Mouse (Mus musculus): ENCODE measurements around the gene Sptb. TPM values are rescaled to one million over a fixed set of nuclear protein-coding genes. Genes with fewer than 3 reads are reported as not detected.

The Sptb gene
- polyA plus RNA-seq, 1 experiment: 3.3 TPM

DNA sequence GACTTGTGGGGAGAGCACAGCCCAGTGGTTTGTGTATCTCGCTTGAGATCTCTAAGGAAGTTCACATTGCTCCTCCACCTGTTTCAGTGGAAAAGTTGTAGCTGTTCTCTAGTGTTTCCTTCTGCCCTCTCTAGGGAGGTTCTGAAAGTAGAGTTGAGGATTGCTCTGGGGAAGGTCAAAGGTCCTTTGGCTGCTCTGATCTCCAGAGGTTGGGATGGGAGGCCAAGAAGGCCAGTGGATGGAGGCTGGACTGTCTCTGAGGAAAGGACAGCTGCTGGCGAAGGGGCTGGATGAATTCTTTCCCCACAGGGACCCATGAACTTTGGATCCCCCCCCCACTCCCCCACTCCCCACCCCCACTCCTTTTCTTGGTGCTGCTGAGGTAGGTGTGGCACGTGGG lies 156.0 kb downstream of the Sptb start:
- no peak overlapping the region for H3K4me3 ChIP-seq (replicated peaks; ENCODE audit: extremely low read depth, low read depth, low read length)
- DNase-seq: no peak
- no peak for TF ChIP-seq CTCF (IDR thresholded peaks at IDR 0.05; ENCODE audit: insufficient read depth, low read length)
- TF ChIP-seq POLR2A (IDR thresholded peaks at IDR 0.05; ENCODE audit: borderline replicate concordance, extremely low read depth, low read depth, low read length): no peak

DNA sequence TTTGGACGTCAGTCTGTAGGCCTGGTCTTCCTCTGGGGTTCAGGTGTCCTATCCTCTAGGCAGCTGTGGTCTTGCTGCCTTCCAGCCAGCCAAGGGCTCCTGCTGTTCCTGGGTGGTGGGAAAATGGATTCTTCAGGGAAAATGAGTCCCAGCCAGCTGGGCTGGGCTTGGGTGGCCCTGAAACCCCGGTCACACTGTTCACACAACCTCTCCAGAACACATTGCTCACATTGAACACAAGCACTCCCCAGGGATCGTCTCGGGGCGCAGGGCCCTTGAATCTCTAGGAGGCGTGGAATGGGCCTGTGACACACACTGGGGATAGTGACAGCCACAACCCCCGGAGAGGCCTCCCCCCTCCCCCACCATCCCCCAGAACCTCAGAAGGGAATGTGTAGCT lies 156.4 kb downstream of the Sptb start:
- no peak for TF ChIP-seq POLR2A (IDR thresholded peaks at IDR 0.05; ENCODE audit: borderline replicate concordance, extremely low read depth, low read depth, low read length)
- TF ChIP-seq CTCF (IDR thresholded peaks at IDR 0.05; ENCODE audit: insufficient read depth, low read length): no peak
- WGBS: 68% methylated on average over 7 of the region's 7 CpGs
- no peak for DNase-seq
- H3K4me3 ChIP-seq (replicated peaks; ENCODE audit: extremely low read depth, low read depth, low read length): no peak overlapping the region
- H3K4me1 ChIP-seq (ENCODE audit: control insufficient read depth, insufficient read depth, low read length): peaks cover 6% of the 10 kb centered on the region

More for the DNA sequence above, 156.0 kb downstream of the Sptb start:
- H3K4me1 ChIP-seq (ENCODE audit: control insufficient read depth, insufficient read depth, low read length): peaks cover 6% of the 10 kb centered on the region
- WGBS: 82% methylated on average over 3 of the region's 3 CpGs

DNA sequence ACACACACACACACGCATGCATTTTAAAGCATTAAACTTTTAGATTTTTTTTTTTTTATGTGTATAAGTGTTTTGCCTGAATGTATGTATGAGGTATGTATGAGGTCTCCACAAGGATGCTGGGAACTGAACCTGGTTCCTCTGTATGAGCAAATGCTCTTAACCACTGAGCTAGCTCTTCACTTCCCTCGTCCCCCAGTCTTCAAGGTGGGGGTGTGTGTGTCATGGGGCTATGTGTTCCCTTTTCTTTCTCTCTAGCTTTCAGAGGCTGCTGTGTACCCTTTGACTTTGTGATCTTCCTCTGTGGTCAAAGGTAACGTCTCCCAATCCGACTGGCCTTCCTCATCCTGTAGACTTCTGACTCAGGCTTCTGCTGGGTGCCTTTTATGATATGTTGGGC lies 157.4 kb downstream of the Sptb start:
- DNase-seq: no peak
- WGBS: 70% methylated on average over 4 of the region's 4 CpGs
- TF ChIP-seq POLR2A (IDR thresholded peaks at IDR 0.05; ENCODE audit: borderline replicate concordance, extremely low read depth, low read depth, low read length) (no peak), CTCF (IDR thresholded peaks at IDR 0.05; ENCODE audit: insufficient read depth, low read length) (no peak)
- peaks cover 6% of the 10 kb centered on the region for H3K4me1 ChIP-seq (ENCODE audit: control insufficient read depth, insufficient read depth, low read length)
- H3K4me3 ChIP-seq (replicated peaks; ENCODE audit: extremely low read depth, low read depth, low read length): no peak overlapping the region

- DNase-seq: no peak
- Histone ChIP-seq H3K4me3 (replicated peaks; ENCODE audit: extremely low read depth, low read depth, low read length) (no peak overlapping the region), H3K4me1 (ENCODE audit: control insufficient read depth, insufficient read depth, low read length) (peaks cover 6% of the 10 kb centered on the region)
- 37% methylated on average over 8 of the region's 8 CpGs for WGBS
- TF ChIP-seq POLR2A (IDR thresholded peaks at IDR 0.05; ENCODE audit: borderline replicate concordance, extremely low read depth, low read depth, low read length) (no peak), CTCF (IDR thresholded peaks at IDR 0.05; ENCODE audit: insufficient read depth, low read length) (no peak)
These were observed 158.0 kb downstream of the Sptb start for GRCm38 (mm10) chr12:76552321-76552720.

- H3K4me3 ChIP-seq (replicated peaks; ENCODE audit: extremely low read depth, low read depth, low read length): no peak overlapping the region
- no peak for DNase-seq
- peaks cover 9% of the 10 kb centered on the region for H3K4me1 ChIP-seq (ENCODE audit: control insufficient read depth, insufficient read depth, low read length)
- WGBS: 80% methylated on average over 3 of the region's 3 CpGs
- TF ChIP-seq POLR2A (IDR thresholded peaks at IDR 0.05; ENCODE audit: borderline replicate concordance, extremely low read depth, low read depth, low read length): no peak
- no peak for TF ChIP-seq CTCF (IDR thresholded peaks at IDR 0.05; ENCODE audit: insufficient read depth, low read length)
These were observed 161.1 kb downstream of the Sptb start for GRCm38 (mm10) chr12:76549203-76549602.

GRCm38 (mm10) chr12:76548082-76548423 lies 162.3 kb downstream of the Sptb start:
- no peak for DNase-seq
- 34% methylated on average over 7 of the region's 7 CpGs for whole genome bisulfite sequencing
- no peak overlapping the region for H3K4me3 ChIP-seq (replicated peaks; ENCODE audit: extremely low read depth, low read depth, low read length)
- no peak for TF ChIP-seq CTCF (IDR thresholded peaks at IDR 0.05; ENCODE audit: insufficient read depth, low read length)
- no peak for TF ChIP-seq POLR2A (IDR thresholded peaks at IDR 0.05; ENCODE audit: borderline replicate concordance, extremely low read depth, low read depth, low read length)
- H3K4me1 ChIP-seq (ENCODE audit: control insufficient read depth, insufficient read depth, low read length): peaks cover 5% of the 10 kb centered on the region

DNA sequence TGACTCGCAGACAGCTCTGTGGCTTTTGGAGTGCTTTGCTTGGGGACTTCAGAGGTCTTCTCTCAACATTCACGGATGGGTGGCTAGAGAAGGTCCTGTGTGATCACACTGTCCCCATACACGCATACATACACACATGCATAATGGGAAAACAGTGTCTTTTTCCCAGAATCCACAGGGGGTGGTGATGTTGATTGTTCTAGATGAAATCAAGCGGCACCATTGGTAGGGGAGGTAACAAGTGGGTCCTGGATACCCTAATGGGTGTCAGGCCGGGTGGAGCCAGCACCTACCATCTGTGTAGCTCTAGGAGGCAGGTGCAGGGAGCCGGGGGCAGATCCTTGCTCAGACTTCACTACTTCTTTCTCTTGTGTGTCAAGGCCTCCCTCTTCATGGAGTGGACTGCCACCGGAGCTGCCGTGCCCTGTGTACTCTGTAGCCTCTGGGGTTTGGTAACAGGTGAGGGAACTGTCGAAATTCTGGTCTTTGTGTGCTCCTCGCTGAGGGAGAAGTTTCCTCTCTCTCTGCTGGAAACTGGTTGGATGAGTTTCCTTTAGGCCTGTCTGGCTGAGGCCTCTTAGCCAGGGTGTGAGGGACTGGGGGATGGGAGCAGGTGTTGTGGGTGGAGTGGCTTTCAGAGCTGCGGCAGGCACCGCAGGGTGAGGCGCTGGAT lies 162.8 kb downstream of the Sptb start:
- H3K4me3 ChIP-seq (replicated peaks; ENCODE audit: extremely low read depth, low read depth, low read length): no peak overlapping the region
- peaks cover 5% of the 10 kb centered on the region for H3K4me1 ChIP-seq (ENCODE audit: control insufficient read depth, insufficient read depth, low read length)
- 41% methylated on average over 13 of the region's 13 CpGs for WGBS
- no peak for DNase-seq
- TF ChIP-seq POLR2A (IDR thresholded peaks at IDR 0.05; ENCODE audit: borderline replicate concordance, extremely low read depth, low read depth, low read length) (no peak), CTCF (IDR thresholded peaks at IDR 0.05; ENCODE audit: insufficient read depth, low read length) (no peak)

DNA sequence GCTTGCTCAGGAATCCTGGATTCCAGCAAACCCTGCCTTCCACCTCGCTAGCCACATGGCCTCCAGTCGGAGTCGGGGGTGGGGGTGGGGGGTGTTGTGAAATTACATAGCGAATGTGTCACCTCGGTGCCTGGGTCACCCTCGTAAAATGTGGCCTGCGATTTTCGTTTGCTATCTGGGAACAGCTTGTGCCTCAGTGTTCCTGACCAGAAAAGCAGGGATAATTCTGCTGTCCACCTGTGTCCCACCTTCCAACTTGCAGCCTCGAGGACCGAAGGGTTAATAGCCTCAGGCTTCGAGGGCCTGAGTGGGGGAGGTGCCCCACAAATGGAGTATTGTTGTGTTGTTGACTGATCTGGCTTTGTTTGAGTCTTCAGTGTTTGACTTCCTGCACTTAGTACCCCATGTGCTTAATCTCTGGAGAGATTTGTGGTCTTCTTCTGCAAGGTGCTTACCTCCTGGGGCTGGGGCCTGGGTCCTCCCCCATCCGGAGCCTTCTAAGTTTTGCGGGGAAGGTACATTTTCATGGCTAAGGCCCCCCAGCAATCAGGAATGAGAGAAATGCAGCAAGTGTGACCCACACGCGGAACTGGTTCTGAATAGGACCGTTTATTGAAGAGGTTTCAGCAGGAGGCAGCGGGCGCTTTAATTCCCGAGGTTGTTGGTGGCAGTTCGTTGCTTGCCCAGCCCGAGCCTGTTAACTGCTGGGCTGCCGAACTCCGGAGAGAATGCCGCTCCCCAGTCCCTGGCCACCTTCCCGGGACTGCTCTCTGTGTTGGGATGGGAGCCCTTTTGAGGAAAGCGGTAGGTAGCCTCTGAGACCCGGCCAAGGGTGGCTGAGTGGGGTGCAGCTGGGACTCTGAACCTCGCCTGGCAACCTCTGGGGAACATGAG lies 163.7 kb downstream of the Sptb start:
- no peak for TF ChIP-seq CTCF (IDR thresholded peaks at IDR 0.05; ENCODE audit: insufficient read depth, low read length)
- TF ChIP-seq POLR2A (IDR thresholded peaks at IDR 0.05; ENCODE audit: borderline replicate concordance, extremely low read depth, low read depth, low read length): no peak
- peaks cover 5% of the 10 kb centered on the region for H3K4me1 ChIP-seq (ENCODE audit: control insufficient read depth, insufficient read depth, low read length)
- no peak overlapping the region for H3K4me3 ChIP-seq (replicated peaks; ENCODE audit: extremely low read depth, low read depth, low read length)
- WGBS: 26% methylated on average over 28 of the region's 28 CpGs
- DNase-seq: no peak

GRCm38 (mm10) chr12:76545786-76546370 lies 164.5 kb downstream of the Sptb start:
- no peak for TF ChIP-seq CTCF (IDR thresholded peaks at IDR 0.05; ENCODE audit: insufficient read depth, low read length)
- no peak for TF ChIP-seq POLR2A (IDR thresholded peaks at IDR 0.05; ENCODE audit: borderline replicate concordance, extremely low read depth, low read depth, low read length)
- Histone ChIP-seq H3K4me1 (ENCODE audit: control insufficient read depth, insufficient read depth, low read length) (peaks cover 5% of the 10 kb centered on the region), H3K4me3 (replicated peaks; ENCODE audit: extremely low read depth, low read depth, low read length) (no peak overlapping the region)
- DNase-seq: no peak
- WGBS: 67% methylated on average over 15 of the region's 15 CpGs
